Mouse (Mus musculus) stomach, postnatal 0 days (tissue): Measurements from ENCODE around the gene Hepacam.

Experiments used
- CTCF ChIP-seq: IDR thresholded peaks from 2 replicates; pipeline ENCODE4 v1.5.1; 2016; ENCODE audit warnings: antibody characterized with exemption, low read depth, mild to moderate bottlenecking, moderate library complexity
- EP300 ChIP-seq: optimal IDR thresholded peaks from 2 replicates; pipeline ENCODE3; 2016; ENCODE audit warnings: antibody characterized with exemption

DNA sequence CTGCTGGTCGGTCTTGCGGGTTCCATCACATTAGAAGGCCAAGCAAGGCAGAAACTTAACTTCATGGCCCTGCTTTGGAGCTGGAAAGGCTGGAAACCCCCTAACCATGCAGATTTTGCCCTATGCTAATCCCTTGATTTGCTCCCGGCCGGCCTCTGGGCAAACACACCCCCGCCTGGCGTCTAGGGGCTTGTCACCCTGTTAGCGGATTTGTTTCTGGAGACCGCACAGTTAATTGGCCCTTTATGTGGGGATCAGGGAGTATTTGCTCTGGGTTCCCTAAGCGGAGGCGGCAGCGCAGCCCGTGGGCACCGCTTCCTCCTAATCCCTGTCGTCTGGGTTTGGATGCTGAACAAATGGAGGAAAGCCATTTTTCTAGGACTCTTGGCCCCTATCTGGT is 67.8 kb downstream of the Hepacam start:
- no peak for TF ChIP-seq CTCF
- TF ChIP-seq EP300, result no peak
